Mouse (Mus musculus) retina, postnatal 1 day (tissue): Measurements from ENCODE around the gene Efna2.
"Not testable (repeated sequence)": the region's sequence is repeated elsewhere in the genome, so short reads cannot be mapped to it uniquely, and the experiment has no call there.

Experiments used
- DNase-seq: peaks from one replicate; pipeline ENCODE4 v3.0.0-alpha.2; 2012

The Efna2 gene

GRCm38 (mm10) chr10:80156752-80157053, 22.6 kb upstream of the Efna2 start:
- no peak for DNase-seq

- DNase-seq: no peak
These were observed 21.9 kb upstream of the Efna2 start for GRCm38 (mm10) chr10:80157141-80157929.

- peak; percentile 50 for DNase-seq
These were observed 20.8 kb upstream of the Efna2 start for GRCm38 (mm10) chr10:80158307-80158986.

GRCm38 (mm10) chr10:80159021-80159560, 20.2 kb upstream of the Efna2 start:
- no peak for DNase-seq

- peak; percentile 99 for DNase-seq
These were observed 19.5 kb upstream of the Efna2 start for GRCm38 (mm10) chr10:80159561-80160454.

- DNase-seq: peak; percentile 89
These were observed 18.6 kb upstream of the Efna2 start for GRCm38 (mm10) chr10:80160455-80161371.

GRCm38 (mm10) chr10:80161522-80162242, 17.6 kb upstream of the Efna2 start:
- DNase-seq: peak; percentile 69

GRCm38 (mm10) chr10:80162243-80162608, 17.1 kb upstream of the Efna2 start:
- DNase-seq: no peak

GRCm38 (mm10) chr10:80162716-80163299, 16.5 kb upstream of the Efna2 start:
- no peak for DNase-seq

GRCm38 (mm10) chr10:80163721-80164120, 15.6 kb upstream of the Efna2 start:
- no peak for DNase-seq

GRCm38 (mm10) chr10:80164161-80164997, 14.9 kb upstream of the Efna2 start:
- no peak for DNase-seq

- peak; percentile 97 for DNase-seq
These were observed 14.3 kb upstream of the Efna2 start for GRCm38 (mm10) chr10:80164998-80165344.

GRCm38 (mm10) chr10:80165392-80166128, 13.7 kb upstream of the Efna2 start, which contains the start of gene Cirbp:
Gene Cirbp (plus strand): TSS chr10:80165985.
- peak; percentile 83 for DNase-seq

GRCm38 (mm10) chr10:80166136-80166535, 13.1 kb upstream of the Efna2 start:
- not testable (repeated sequence) for DNase-seq

GRCm38 (mm10) chr10:80167460-80168037, 11.7 kb upstream of the Efna2 start:
- DNase-seq: peak; percentile 100

- DNase-seq: peak; percentile 95
These were observed 11.1 kb upstream of the Efna2 start for GRCm38 (mm10) chr10:80168038-80168661.

- no peak for DNase-seq
These were observed 10.2 kb upstream of the Efna2 start for GRCm38 (mm10) chr10:80169070-80169469.

- no peak for DNase-seq
These were observed 9.6 kb upstream of the Efna2 start for GRCm38 (mm10) chr10:80169651-80170050.
